Mouse (Mus musculus): Measurements from ENCODE around the gene Kcnj12. TPM values are rescaled to one million over a fixed set of nuclear protein-coding genes. Genes with fewer than 3 reads are reported as not detected.
A peak's percentile ranks its signal among the peaks of the same experiment; 100 is the strongest.

Kcnj12 gene
- 11.6 and 12.8 TPM in 2 replicates for polyA plus RNA-seq (2012; rRNA removed)

DNA sequence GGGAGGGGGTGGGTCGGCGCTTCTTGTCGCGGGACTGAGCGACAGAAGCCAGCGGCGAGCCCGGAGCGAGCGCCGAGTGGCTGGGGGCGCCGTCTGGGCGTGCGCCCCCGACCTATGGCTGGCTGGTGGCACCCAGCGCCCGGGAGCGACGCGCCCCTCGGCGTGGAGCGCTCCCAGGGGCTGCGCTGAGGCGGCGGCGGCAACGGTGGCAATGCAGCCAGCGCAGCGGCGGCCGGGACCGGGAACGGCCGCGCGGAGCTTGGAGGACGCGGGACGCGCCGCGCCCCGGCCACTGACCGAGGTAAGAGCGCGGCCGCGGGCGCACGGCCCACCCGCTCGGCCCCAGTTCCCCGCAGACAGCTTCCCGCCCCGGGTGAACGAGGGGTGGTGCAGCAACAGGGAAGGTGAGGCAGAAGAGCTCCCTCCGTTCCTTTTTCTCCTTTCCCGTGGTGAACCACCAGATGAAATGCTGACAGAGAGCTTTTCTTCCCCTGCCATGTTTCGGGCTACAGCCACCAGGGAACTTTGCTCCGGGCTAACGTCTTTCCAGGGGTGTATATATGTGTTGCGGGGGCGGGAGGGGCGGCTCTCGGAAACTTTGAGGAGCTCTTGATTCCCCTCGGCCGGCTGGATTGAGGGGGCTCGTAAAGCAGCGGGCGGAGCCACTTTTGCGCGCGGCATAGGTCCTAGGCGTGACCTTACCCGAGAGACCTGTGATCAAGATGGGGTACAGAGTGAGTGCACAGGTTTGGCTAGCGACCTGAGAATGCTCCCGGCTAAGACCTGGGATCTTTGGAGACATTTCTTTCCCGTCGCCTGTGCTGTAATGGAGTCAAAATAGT lies at the start of gene Kcnj12:
Kcnj12 (plus strand) TSS at position 15 of the 842 bp plus-strand sequence.
- H3K27ac ChIP-seq (ENCODE audit: insufficient read depth, low read length): peak within 1 kb of the TSS; percentile 30; the same call in 1 of the 2 replicates
- H3K4me3 ChIP-seq (ENCODE audit: insufficient read depth, low read length): peak within 1 kb of the TSS; percentile 46
- H3K4me1 ChIP-seq (ENCODE audit: control insufficient read depth, insufficient read depth, low read length): no peaks in the 10 kb centered on the region
- no peak for TF ChIP-seq POLR2A (IDR thresholded peaks at IDR 0.05; ENCODE audit: extremely low read depth, insufficient read depth, low read length)
- TF ChIP-seq CTCF (IDR thresholded peaks at IDR 0.05; ENCODE audit: extremely low read depth, insufficient read depth, low read length): no peak

GRCm38 (mm10) chr11:60975097-60975496 lies 47.3 kb upstream of the Kcnj12 start:
- H3K27ac ChIP-seq (ENCODE audit: insufficient read depth, low read length): no peak overlapping the region
- no peaks in the 10 kb centered on the region for H3K4me1 ChIP-seq (ENCODE audit: control insufficient read depth, insufficient read depth, low read length)
- no peak overlapping the region for H3K4me3 ChIP-seq (ENCODE audit: insufficient read depth, low read length)
- TF ChIP-seq CTCF (IDR thresholded peaks at IDR 0.05; ENCODE audit: extremely low read depth, insufficient read depth, low read length) (no peak), POLR2A (IDR thresholded peaks at IDR 0.05; ENCODE audit: extremely low read depth, insufficient read depth, low read length) (no peak)

GRCm38 (mm10) chr11:60976234-60976633 lies 46.1 kb upstream of the Kcnj12 start:
- H3K4me1 ChIP-seq (ENCODE audit: control insufficient read depth, insufficient read depth, low read length): 0 out of 2 replicates have a peak, but pooled peaks cover under 1% of the 10 kb centered on the region
- TF ChIP-seq CTCF (IDR thresholded peaks at IDR 0.05; ENCODE audit: extremely low read depth, insufficient read depth, low read length) (no peak), POLR2A (IDR thresholded peaks at IDR 0.05; ENCODE audit: extremely low read depth, insufficient read depth, low read length) (no peak)
- H3K27ac ChIP-seq (ENCODE audit: insufficient read depth, low read length): no peak overlapping the region
- no peak overlapping the region for H3K4me3 ChIP-seq (ENCODE audit: insufficient read depth, low read length)

- Histone ChIP-seq H3K4me3 (ENCODE audit: insufficient read depth, low read length) (no peak overlapping the region), H3K4me1 (ENCODE audit: control insufficient read depth, insufficient read depth, low read length) (peaks cover 4% of the 10 kb centered on the region; the same call in 1 of the 2 replicates), H3K27ac (ENCODE audit: insufficient read depth, low read length) (peak overlapping the region; percentile 47; the same call in 1 of the 2 replicates)
- TF ChIP-seq POLR2A (IDR thresholded peaks at IDR 0.05; ENCODE audit: extremely low read depth, insufficient read depth, low read length) (no peak), CTCF (IDR thresholded peaks at IDR 0.05; ENCODE audit: extremely low read depth, insufficient read depth, low read length) (no peak)
Measured at GRCm38 (mm10) chr11:60976742-60977141, 45.6 kb upstream of the Kcnj12 start.

DNA sequence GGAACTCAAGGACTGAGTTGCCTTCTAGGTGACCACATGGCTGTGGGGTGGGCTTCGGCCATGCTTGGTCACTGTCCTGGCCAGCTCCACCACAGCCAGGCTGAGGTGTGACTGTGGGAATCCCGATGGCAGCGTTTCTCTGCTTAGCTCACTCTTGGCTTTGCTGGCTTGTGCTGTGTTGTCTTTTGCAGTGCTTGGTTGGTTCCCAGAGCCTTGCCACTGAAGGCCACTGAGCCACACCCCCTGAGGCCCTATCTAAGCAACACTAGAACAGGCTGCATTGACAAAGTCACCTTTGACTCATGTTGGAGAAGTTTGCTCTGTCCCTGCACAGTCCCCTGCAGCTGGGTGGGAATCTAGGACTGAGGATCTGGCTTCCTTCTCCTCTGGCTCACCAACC lies 45.2 kb upstream of the Kcnj12 start:
- H3K4me3 ChIP-seq (ENCODE audit: insufficient read depth, low read length): no peak overlapping the region
- peak overlapping the region; percentile 47; the same call in 1 of the 2 replicates for H3K27ac ChIP-seq (ENCODE audit: insufficient read depth, low read length)
- no peak for TF ChIP-seq POLR2A (IDR thresholded peaks at IDR 0.05; ENCODE audit: extremely low read depth, insufficient read depth, low read length)
- no peak for TF ChIP-seq CTCF (IDR thresholded peaks at IDR 0.05; ENCODE audit: extremely low read depth, insufficient read depth, low read length)
- peaks cover 5% of the 10 kb centered on the region; the same call in 1 of the 2 replicates for H3K4me1 ChIP-seq (ENCODE audit: control insufficient read depth, insufficient read depth, low read length)

- TF ChIP-seq CTCF (IDR thresholded peaks at IDR 0.05; ENCODE audit: extremely low read depth, insufficient read depth, low read length) (no peak), POLR2A (IDR thresholded peaks at IDR 0.05; ENCODE audit: extremely low read depth, insufficient read depth, low read length) (no peak)
- Histone ChIP-seq H3K4me1 (ENCODE audit: control insufficient read depth, insufficient read depth, low read length) (peaks cover 5% of the 10 kb centered on the region; the same call in 1 of the 2 replicates), H3K27ac (ENCODE audit: insufficient read depth, low read length) (no peak overlapping the region), H3K4me3 (ENCODE audit: insufficient read depth, low read length) (no peak overlapping the region)
Measured at GRCm38 (mm10) chr11:60978658-60979057, 43.7 kb upstream of the Kcnj12 start.

DNA sequence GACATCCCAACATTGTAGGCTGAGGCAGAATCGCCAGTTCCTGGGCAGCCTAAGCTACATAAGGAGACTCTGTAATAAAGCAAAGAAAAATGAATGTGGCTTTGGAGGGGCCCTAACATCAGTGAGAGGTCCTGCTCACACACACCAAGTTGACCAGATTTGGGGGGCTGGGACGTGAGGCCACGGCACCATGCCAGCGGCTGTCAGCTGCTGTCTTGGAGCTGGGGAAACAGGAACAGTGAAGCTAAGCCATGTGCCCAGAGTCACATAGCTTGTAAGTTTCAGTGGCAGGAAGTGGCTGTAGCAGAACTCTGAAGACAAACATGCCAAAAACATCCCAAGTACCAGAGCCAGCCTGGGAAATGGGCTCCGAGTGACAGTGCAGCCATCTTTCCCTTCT lies 42.6 kb upstream of the Kcnj12 start:
- Histone ChIP-seq H3K4me3 (ENCODE audit: insufficient read depth, low read length) (no peak overlapping the region), H3K27ac (ENCODE audit: insufficient read depth, low read length) (no peak overlapping the region), H3K4me1 (ENCODE audit: control insufficient read depth, insufficient read depth, low read length) (peaks cover 5% of the 10 kb centered on the region; the same call in 1 of the 2 replicates)
- TF ChIP-seq POLR2A (IDR thresholded peaks at IDR 0.05; ENCODE audit: extremely low read depth, insufficient read depth, low read length): no peak
- TF ChIP-seq CTCF (IDR thresholded peaks at IDR 0.05; ENCODE audit: extremely low read depth, insufficient read depth, low read length): no peak

DNA sequence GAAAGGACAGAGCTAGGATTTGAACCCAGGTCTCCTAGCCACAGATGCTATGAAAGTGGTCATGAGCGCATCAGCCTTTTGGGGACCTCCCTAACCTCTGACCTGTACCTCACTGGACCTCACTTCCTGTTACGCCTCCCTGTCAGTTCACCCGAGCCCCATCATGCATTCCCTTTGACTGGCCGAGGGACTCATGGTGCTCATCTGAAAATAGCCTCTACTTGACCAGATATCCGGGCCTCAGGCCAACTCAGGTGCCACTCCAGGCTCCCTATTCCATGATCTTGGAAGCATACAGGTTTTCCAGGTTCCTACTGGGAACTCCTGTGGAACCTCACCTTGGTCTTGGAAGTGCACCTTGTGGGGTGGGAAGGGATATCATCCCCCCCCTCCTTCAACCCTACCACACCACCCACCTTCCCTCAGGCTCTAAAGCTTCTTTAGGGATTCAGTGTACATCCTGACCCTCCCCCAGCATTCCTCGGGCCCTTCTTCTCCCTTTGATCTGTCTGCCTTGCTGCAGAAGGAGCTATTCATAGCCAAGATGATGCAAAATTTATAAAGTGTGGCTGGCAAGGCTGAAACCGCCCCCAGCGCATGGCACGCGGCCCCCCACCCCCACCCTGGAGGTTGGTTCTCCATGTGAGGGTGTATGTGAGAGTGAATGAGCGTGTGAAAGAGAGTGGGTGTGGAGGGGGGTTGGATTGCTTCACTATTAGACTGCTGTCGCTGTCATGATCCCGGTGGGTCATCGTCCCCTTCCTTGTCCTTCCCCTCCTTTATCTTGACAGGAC lies 40.5 kb upstream of the Kcnj12 start:
- TF ChIP-seq POLR2A (IDR thresholded peaks at IDR 0.05; ENCODE audit: extremely low read depth, insufficient read depth, low read length) (no peak), CTCF (IDR thresholded peaks at IDR 0.05; ENCODE audit: extremely low read depth, insufficient read depth, low read length) (no peak)
- Histone ChIP-seq H3K4me1 (ENCODE audit: control insufficient read depth, insufficient read depth, low read length) (peaks cover 5% of the 10 kb centered on the region; the same call in 1 of the 2 replicates), H3K27ac (ENCODE audit: insufficient read depth, low read length) (no peak overlapping the region), H3K4me3 (ENCODE audit: insufficient read depth, low read length) (no peak overlapping the region)

DNA sequence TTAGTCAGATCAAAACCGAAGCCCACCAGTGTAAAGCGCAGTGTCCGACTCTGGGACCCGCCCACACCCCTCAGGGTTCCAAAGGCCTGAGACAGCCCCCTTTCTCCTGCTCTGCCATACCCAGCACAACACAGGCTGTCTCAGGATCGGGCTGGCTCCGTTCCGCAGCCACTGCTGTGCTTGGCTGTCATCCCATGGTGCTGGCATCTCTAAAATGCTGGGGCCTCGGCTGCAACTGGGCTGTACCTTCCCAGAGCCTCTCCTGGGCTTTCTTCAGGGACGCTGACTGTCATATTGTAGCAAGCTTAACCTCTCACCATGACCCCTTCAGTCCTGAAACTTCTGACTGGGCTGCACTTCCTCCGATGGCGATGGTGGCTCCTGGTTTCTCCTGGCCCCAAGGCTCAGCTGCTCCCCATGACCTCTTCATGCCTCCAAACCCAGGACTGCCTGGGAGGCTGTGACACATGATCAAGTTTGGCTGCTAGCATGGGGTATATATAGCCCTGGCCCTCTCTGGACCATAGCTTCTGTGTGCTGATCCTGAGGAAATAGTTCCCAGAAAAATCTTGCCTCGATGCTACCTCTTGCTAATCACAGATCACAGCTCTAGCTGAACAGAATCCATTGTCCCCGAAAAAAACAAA lies 37.3 kb upstream of the Kcnj12 start:
- Histone ChIP-seq H3K4me1 (ENCODE audit: control insufficient read depth, insufficient read depth, low read length) (peaks cover 5% of the 10 kb centered on the region; the same call in 1 of the 2 replicates), H3K27ac (ENCODE audit: insufficient read depth, low read length) (no peak overlapping the region), H3K4me3 (ENCODE audit: insufficient read depth, low read length) (no peak overlapping the region)
- no peak for TF ChIP-seq CTCF (IDR thresholded peaks at IDR 0.05; ENCODE audit: extremely low read depth, insufficient read depth, low read length)
- TF ChIP-seq POLR2A (IDR thresholded peaks at IDR 0.05; ENCODE audit: extremely low read depth, insufficient read depth, low read length): no peak

Data from cortical plate, adult 2 months (tissue).